Mouse (Mus musculus) cortical plate, adult 2 months (tissue): ENCODE results near the gene Chd3.

Experiments used
- CTCF ChIP-seq: fragments of 200-500 bp; IDR thresholded peaks from 2 replicates; pipeline ENCODE4 v1.5.1; 2011; ENCODE audit warnings: mild to moderate bottlenecking, control low read depth, low read length; ENCODE audit not compliant: insufficient read depth; ENCODE audit errors: extremely low read depth
- POLR2A ChIP-seq: fragments of 200-500 bp; IDR thresholded peaks from 2 replicates; pipeline ENCODE4 v1.6.1; 2011; ENCODE audit warnings: mild to moderate bottlenecking, low read length, control low read depth; ENCODE audit not compliant: insufficient read depth; ENCODE audit errors: extremely low read depth

DNA sequence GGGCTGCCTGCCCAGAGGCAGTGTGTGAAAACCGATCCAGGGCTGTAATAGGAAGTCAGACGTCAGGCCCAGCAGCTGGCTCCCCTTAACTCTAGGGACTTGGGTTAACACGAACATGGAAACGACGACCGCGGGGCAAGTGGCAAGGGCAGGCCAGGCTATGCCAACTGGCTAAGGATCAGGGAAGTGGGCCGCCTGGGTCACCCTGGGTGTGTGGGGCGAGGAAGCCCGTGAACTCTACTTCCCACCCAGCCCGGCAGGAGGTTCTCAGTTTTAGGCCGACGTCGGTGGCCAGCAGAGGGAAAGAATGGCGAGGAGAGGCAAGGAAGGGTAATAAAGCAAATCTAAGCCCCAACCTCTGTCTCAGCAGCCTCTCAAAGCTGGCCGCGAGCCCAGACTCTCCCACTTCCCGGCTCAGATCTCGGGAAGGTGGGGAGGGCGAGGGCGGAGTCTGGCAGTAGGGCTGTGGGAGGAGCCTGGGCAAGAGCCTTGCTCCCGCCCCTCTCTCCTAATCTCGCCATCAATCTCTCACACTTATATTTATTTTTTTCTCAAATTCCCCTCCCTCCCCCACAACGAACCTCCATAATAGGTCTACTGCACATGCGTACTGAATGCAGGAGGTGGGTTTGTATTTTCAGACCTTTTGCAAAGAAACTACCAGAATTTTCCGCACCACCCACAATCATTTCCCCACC, 2.9 kb downstream of the Chd3 start:
- TF ChIP-seq CTCF = no peak
- peak; percentile 62; the same call in 1 of the 2 replicates for TF ChIP-seq POLR2A
